Mouse (Mus musculus) heart, adult 2 months (tissue): ENCODE results near the gene Sptbn4. TPM values are rescaled to one million over a fixed set of nuclear protein-coding genes. Genes with fewer than 3 reads are reported as not detected.
A peak's percentile ranks its signal among the peaks of the same experiment; 100 is the strongest.

Experiments used
- DNase-seq, 2 experiments: peaks; one replicate each; pipeline ENCODE4 v3.0.0; 2021
- H3K27ac ChIP-seq: fragments of 200-600 bp; 2 replicates; pipeline ENCODE4 v1.8.1; 2022
- H3K27me3 ChIP-seq: fragments of 200-500 bp; 2 replicates; pipeline ENCODE4 v1.6.1; 2012; ENCODE audit warnings: mild to moderate bottlenecking, low read length, inconsistent platforms, mixed read lengths; ENCODE audit not compliant: control insufficient read depth, insufficient read depth
- H3K36me3 ChIP-seq: fragments of 200-500 bp; 2 replicates; pipeline ENCODE4 v1.6.1; 2012; ENCODE audit warnings: low read length, inconsistent platforms; ENCODE audit not compliant: control insufficient read depth, insufficient read depth
- H3K4me1 ChIP-seq: fragments of 200-500 bp; 2 replicates; pipeline ENCODE4 v1.6.1; 2011; ENCODE audit warnings: low read length; ENCODE audit not compliant: control insufficient read depth, insufficient read depth
- H3K4me3 ChIP-seq: fragments of 200-600 bp; 2 replicates; pipeline ENCODE4 v1.8.1; 2022
- H3K79me2 ChIP-seq: fragments of 200-500 bp; replicated peaks from 2 replicates; pipeline ENCODE4 v1.6.1; 2012; ENCODE audit warnings: mild to moderate bottlenecking, inconsistent platforms, low read length, moderate library complexity, mixed read lengths; ENCODE audit not compliant: control insufficient read depth, insufficient read depth
- H3K9ac ChIP-seq: fragments of 200-500 bp; 2 replicates; pipeline ENCODE4 v1.6.1; 2012; ENCODE audit warnings: low read depth, mild to moderate bottlenecking, control low read depth, inconsistent platforms, low read length, mixed read lengths
- CTCF ChIP-seq: fragments of 200-600 bp; IDR thresholded peaks from 2 replicates; pipeline ENCODE4 v1.8.1; 2022; ENCODE audit warnings: antibody characterized with exemption, mild to moderate bottlenecking, moderate library complexity
- EP300 ChIP-seq: fragments of 200-500 bp; IDR thresholded peaks from 2 replicates; pipeline ENCODE4 v1.6.1; 2011; ENCODE audit warnings: low read depth, low read length, control low read depth; ENCODE audit not compliant: insufficient read depth
- POLR2A ChIP-seq: fragments of 200-500 bp; IDR thresholded peaks from 2 replicates; pipeline ENCODE4 v1.6.1; 2011; ENCODE audit warnings: mild to moderate bottlenecking, low read depth, low read length, control low read depth; ENCODE audit not compliant: insufficient read depth
- WGBS: fragments of 180-500 bp; shearing (Covaris S2); methylation state at CpG from one replicate; pipeline ENCODE4 v1.1.7; 2018; 5-methylcytosine and 5-hydroxymethylcytosine counted together
- intact Hi-C: fragments of 180-260 bp; cut with DNase I; formaldehyde crosslinking; loops from one replicate; pipeline ENCODE4 v1.15.1; 2025
- polyA plus RNA-seq: library from polyadenylated mRNA; depleted of rRNA; stranded (reverse); fragments of >200 nt; gene quantifications from 2 replicates; pipeline ENCODE4 v1.2.3, GENCODE M21; 2012
- total RNA-seq, 2 experiments: library from RNA; stranded (reverse); gene quantifications; 2 replicates each; pipeline ENCODE4 v1.2.3; 2021

Sptbn4 gene
- total and polyA plus RNA-seq, 3 experiments, result 0.18 to 0.23 (median 0.20) TPM

GRCm38 (mm10) chr7:27381009-27381408 is 66.5 kb downstream of the Sptbn4 start:
- TF ChIP-seq CTCF (no peak), EP300 (no peak), POLR2A (no peak)
- Histone ChIP-seq H3K4me3 (no peak overlapping the region), H3K9ac (no peak overlapping the region), H3K79me2 (no peaks in the 10 kb centered on the region), H3K36me3 (no peaks in the 10 kb centered on the region), H3K4me1 (no peaks in the 10 kb centered on the region), H3K27me3 (peaks cover 2% of the 10 kb centered on the region; the same call in 1 of the 2 replicates), H3K27ac (no peak overlapping the region)
- intact Hi-C loops, result no loop called here
- WGBS, result 28% methylated on average over 1 of the region's 1 CpGs
- DNase-seq, result no peak

DNA sequence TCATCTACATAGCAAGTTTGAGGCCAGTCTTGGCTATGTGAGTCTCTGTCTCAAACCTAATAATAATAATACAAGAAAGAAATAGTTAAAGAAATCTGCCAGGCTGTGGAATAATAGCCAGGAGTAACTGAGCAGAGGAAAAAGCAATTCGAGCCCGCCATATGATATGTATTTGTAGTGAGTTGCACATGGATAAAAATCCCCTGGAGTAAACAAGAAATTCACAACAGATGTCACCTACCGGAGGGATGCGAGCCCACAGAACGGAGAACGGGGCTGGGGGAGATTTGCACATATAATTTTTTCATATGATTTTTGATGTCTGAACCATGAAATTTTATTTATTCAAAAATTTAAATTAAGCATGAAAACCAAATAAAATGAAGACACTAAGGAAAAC is 67.7 kb downstream of the Sptbn4 start:
- no peak overlapping the region for H3K27ac ChIP-seq
- WGBS, result 83% methylated on average over 6 of the region's 6 CpGs
- H3K27me3 ChIP-seq, result peaks cover 6% of the 10 kb centered on the region
- no peaks in the 10 kb centered on the region for H3K79me2 ChIP-seq
- DNase-seq, result no peak
- intact Hi-C loops, result no loop called here
- TF ChIP-seq EP300 (no peak), CTCF (no peak), POLR2A (no peak)
- no peak overlapping the region for H3K4me3 ChIP-seq
- H3K4me1 ChIP-seq, result no peaks in the 10 kb centered on the region
- H3K36me3 ChIP-seq, result no peaks in the 10 kb centered on the region
- no peak overlapping the region for H3K9ac ChIP-seq

DNA sequence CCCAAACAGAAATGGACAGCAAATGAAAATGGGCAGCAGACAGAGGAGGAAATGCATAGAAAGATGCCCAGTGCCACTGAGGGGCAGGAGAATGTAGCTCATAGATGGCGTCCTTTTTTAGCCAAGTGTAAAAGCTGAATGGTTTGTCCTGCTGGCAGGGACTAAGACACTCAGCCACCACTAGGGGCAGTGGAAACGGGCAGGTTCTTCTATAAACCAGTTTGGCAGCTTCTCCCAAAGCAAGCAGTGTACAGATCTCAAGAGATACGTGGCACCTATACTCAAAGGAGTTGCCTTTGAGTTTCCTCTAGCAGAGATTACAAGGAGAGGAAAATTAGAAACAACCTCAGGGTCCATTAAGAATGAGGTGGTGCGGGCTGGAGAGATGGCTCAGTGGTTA is 69.1 kb downstream of the Sptbn4 start:
- no peaks in the 10 kb centered on the region for H3K36me3 ChIP-seq
- TF ChIP-seq POLR2A (no peak), CTCF (peak; percentile 46), EP300 (no peak)
- no peak overlapping the region for H3K9ac ChIP-seq
- H3K27me3 ChIP-seq, result peaks cover 8% of the 10 kb centered on the region
- no peak overlapping the region for H3K27ac ChIP-seq
- DNase-seq, result no peak
- 23% methylated on average over 4 of the region's 4 CpGs for WGBS
- no peaks in the 10 kb centered on the region for H3K79me2 ChIP-seq
- no peaks in the 10 kb centered on the region for H3K4me1 ChIP-seq
- no peak overlapping the region for H3K4me3 ChIP-seq
- intact Hi-C loops, result no loop called here

- intact Hi-C loops, result no loop called here
- Histone ChIP-seq H3K79me2 (no peaks in the 10 kb centered on the region), H3K4me1 (no peaks in the 10 kb centered on the region), H3K9ac (no peak overlapping the region), H3K27me3 (peaks cover 15% of the 10 kb centered on the region), H3K27ac (no peak overlapping the region), H3K36me3 (no peaks in the 10 kb centered on the region), H3K4me3 (no peak overlapping the region)
- no peak for TF ChIP-seq EP300
- TF ChIP-seq CTCF, result no peak
- WGBS, result 4% methylated on average over 22 of the region's 22 CpGs
- no peak for DNase-seq
Measured at GRCm38 (mm10) chr7:27375274-27375673, 72.2 kb downstream of the Sptbn4 start.

GRCm38 (mm10) chr7:27371715-27372462 is 75.6 kb downstream of the Sptbn4 start:
- intact Hi-C loops, result no loop called here
- Histone ChIP-seq H3K36me3 (no peaks in the 10 kb centered on the region), H3K79me2 (no peaks in the 10 kb centered on the region), H3K27me3 (peaks cover 26% of the 10 kb centered on the region), H3K4me3 (no peak overlapping the region), H3K9ac (peak overlapping the region; percentile 18; the same call in 1 of the 2 replicates), H3K4me1 (no peaks in the 10 kb centered on the region), H3K27ac (no peak overlapping the region)
- 8% methylated on average over 44 of the region's 44 CpGs for WGBS
- DNase-seq, result no peak
- no peak for TF ChIP-seq CTCF
- no peak for TF ChIP-seq EP300
- no peak for TF ChIP-seq POLR2A

- H3K27ac ChIP-seq, result no peak overlapping the region
- 84% methylated on average over 19 of the region's 19 CpGs for WGBS
- intact Hi-C loops, result no loop called here
- no peaks in the 10 kb centered on the region for H3K4me1 ChIP-seq
- no peaks in the 10 kb centered on the region for H3K79me2 ChIP-seq
- H3K9ac ChIP-seq, result no peak overlapping the region
- no peak for DNase-seq
- TF ChIP-seq CTCF (no peak), EP300 (no peak), POLR2A (no peak)
- H3K36me3 ChIP-seq, result no peaks in the 10 kb centered on the region
- peaks cover 29% of the 10 kb centered on the region for H3K27me3 ChIP-seq
- no peak overlapping the region for H3K4me3 ChIP-seq
Measured at GRCm38 (mm10) chr7:27369111-27369510, 78.4 kb downstream of the Sptbn4 start.
